Mouse (Mus musculus): ENCODE results near the gene Pbx3.

DNA sequence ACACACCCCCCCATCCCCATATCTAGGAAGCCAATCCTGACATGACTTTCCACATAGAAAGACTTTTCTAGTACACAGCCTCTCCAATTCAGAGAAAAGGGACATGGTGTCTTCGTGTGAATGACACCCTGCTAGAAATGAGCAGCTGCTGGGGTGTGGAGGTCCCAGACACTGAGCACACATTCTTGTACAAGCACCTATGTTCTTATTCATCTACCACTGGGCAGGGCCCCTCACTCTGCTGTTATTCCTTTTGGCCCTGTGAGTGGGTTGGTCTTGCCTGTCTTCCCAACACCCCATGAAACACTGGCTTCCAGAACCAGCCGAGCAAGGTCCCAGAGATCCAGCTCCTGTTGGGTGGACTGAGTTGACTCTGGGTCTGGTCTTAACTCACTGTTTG, 203.3 kb downstream of the Pbx3 start:
- no peak for TF ChIP-seq CTCF (IDR thresholded peaks at IDR 0.05; ENCODE audit: control insufficient read depth, insufficient read depth, insufficient read length)
- TF ChIP-seq MAX (IDR thresholded peaks at IDR 0.05) = no peak
- TF ChIP-seq USF1 (IDR thresholded peaks at IDR 0.05; ENCODE audit: low read depth) = no peak
- TF ChIP-seq CEBPB (IDR thresholded peaks at IDR 0.05; ENCODE audit: low read depth) = no peak
- no peak for TF ChIP-seq MYOG (IDR thresholded peaks at IDR 0.05; ENCODE audit: control insufficient read depth, extremely low read depth, insufficient read length)
- TF ChIP-seq MYOD1 (IDR thresholded peaks at IDR 0.05; ENCODE audit: control insufficient read depth, insufficient read length, low read depth) = no peak
